Mouse (Mus musculus) frontal cortex, adult 2 months (tissue): Measurements from ENCODE around the gene Fezf1. TPM values are rescaled to one million over a fixed set of nuclear protein-coding genes. Genes with fewer than 3 reads are reported as not detected.

ENCODE experiments used
- DNase-seq, 2 experiments: peaks; one replicate each; pipeline ENCODE4 v3.0.0; 2022; ENCODE audit warnings: low spot score in 1 of 2; ENCODE audit errors: extremely low spot score in 1 of 2
- polyA plus RNA-seq: library from polyadenylated mRNA; depleted of rRNA; stranded (reverse); fragments of >200 nt; gene quantifications from 2 replicates; pipeline ENCODE4 v1.2.3, GENCODE M21; 2012; rRNA removed

Gene Fezf1
- polyA plus RNA-seq, 1 experiment: 0.08 TPM

GRCm38 (mm10) chr6:23247512-23248312 is 450 bp downstream of the Fezf1 start:
- DNase-seq: no peak

- DNase-seq: no peak
Observed at GRCm38 (mm10) chr6:23246790-23247511, 1.2 kb downstream of the Fezf1 start.

- no peak for DNase-seq
Observed at GRCm38 (mm10) chr6:23246061-23246789, 1.9 kb downstream of the Fezf1 start.

GRCm38 (mm10) chr6:23245545-23246011 is 2.6 kb downstream of the Fezf1 start:
- no peak for DNase-seq

GRCm38 (mm10) chr6:23245121-23245520 is 3.0 kb downstream of the Fezf1 start:
- no peak for DNase-seq

- no peak for DNase-seq
Observed at GRCm38 (mm10) chr6:23243821-23244760, 4.1 kb downstream of the Fezf1 start.

GRCm38 (mm10) chr6:23211499-23211898 is 36.7 kb downstream of the Fezf1 start:
- DNase-seq: no peak

GRCm38 (mm10) chr6:23207791-23208190 is 40.4 kb downstream of the Fezf1 start:
- peak in 1 of 2 experiments; percentile 1 for DNase-seq

- DNase-seq: no peak
Observed at GRCm38 (mm10) chr6:23202630-23203029, 45.5 kb downstream of the Fezf1 start.

Other genes with a start within 250 kb of the Fezf1 start
- 3.5 and 3.8 TPM in 2 replicates for gene Aass, start 115.4 kb downstream of the Fezf1 start, polyA plus RNA-seq